Mouse (Mus musculus) thymus, adult 2 months (tissue): Measurements from ENCODE around the gene Golph3.

Source experiments
- CTCF ChIP-seq: fragments of 200-500 bp; IDR thresholded peaks from 2 replicates; pipeline ENCODE4 v1.5.1; 2012; ENCODE audit warnings: mild to moderate bottlenecking, control low read depth, low read length, moderate library complexity, borderline replicate concordance; ENCODE audit not compliant: control insufficient read depth, poor library complexity, insufficient read depth; ENCODE audit errors: extremely low read depth
- POLR2A ChIP-seq: fragments of 200-500 bp; IDR thresholded peaks from 2 replicates; pipeline ENCODE4 v1.6.1; 2012; ENCODE audit warnings: mild to moderate bottlenecking, low read length, control low read depth, moderate library complexity; ENCODE audit not compliant: control insufficient read depth, poor library complexity, insufficient read depth; ENCODE audit errors: extremely low read depth

GRCm38 (mm10) chr15:12373496-12373895, 52.2 kb downstream of the Golph3 start:
- TF ChIP-seq CTCF (no peak), POLR2A (no peak)
